Comparison of ENCODE assay signal across 8 mouse cellular contexts in genomic region chr6:33059735-33060576, GRCm38 (mm10). TPM values are rescaled to one million over a fixed set of nuclear protein-coding genes. Genes with fewer than 3 reads are reported as not detected.
DNase-seq lines count a peak whose midpoint lies in the region; ATAC-seq lines count a peak whose summit lies in the region.

Gene Chchd3 (minus strand): TSS chr6:33060260.

- peak within 1 kb of the TSS; percentile 92 to 95 for H3K4me3 ChIP-seq in heart, embryonic 14.5 days (ENCODE audit: control insufficient read depth in 1 of 2, insufficient read depth in 1 of 2, low read depth in 1 of 2, low read length in 2 of 2)
- H3K4me3 ChIP-seq in liver, embryonic 13.5 days (replicated peaks) = peak within 1 kb of the TSS; percentile 91
- peak within 1 kb of the TSS; percentile 86 for H3K4me3 ChIP-seq in stomach, embryonic 16.5 days (replicated peaks; ENCODE audit: low read length)

- peak within 1 kb of the TSS; percentile 62 for H3K4me2 ChIP-seq in heart, embryonic 14.5 days (ENCODE audit: low read length)
- peak within 1 kb of the TSS; percentile 80 for H3K4me2 ChIP-seq in liver, embryonic 13.5 days
- peak within 1 kb of the TSS; percentile 72 for H3K4me2 ChIP-seq in stomach, embryonic 16.5 days (ENCODE audit: low read depth, low read length)

- peak; percentile 99 for ATAC-seq in CD4-positive, CD25-positive, alpha-beta regulatory T cell, adult 4 months
- peak; percentile 100 for ATAC-seq in heart, embryonic 14.5 days (ENCODE audit: insufficient number of reproducible peaks, insufficient read depth, low FRiP score, low read depth)
- peak; percentile 96 for ATAC-seq in liver, embryonic 13.5 days (ENCODE audit: low read depth)
- ATAC-seq in stomach, embryonic 16.5 days (ENCODE audit: insufficient read depth, low FRiP score) = peak; percentile 100

- H3K4me1 ChIP-seq in heart, embryonic 14.5 days (ENCODE audit: control insufficient read depth in 2 of 2, insufficient read depth in 2 of 2, low read length in 2 of 2) = peaks cover 0 to 20% of the 10 kb centered on the region in 2 experiments; a peak in 2 of 4 replicates
- H3K4me1 ChIP-seq in liver, embryonic 13.5 days (replicated peaks) = peaks cover 39% of the 10 kb centered on the region
- H3K4me1 ChIP-seq in stomach, embryonic 16.5 days (ENCODE audit: control insufficient read depth, insufficient read depth, low read length) = peaks cover 6% of the 10 kb centered on the region

- peak within 1 kb of the TSS; percentile 92 for H3K9ac ChIP-seq in heart, embryonic 14.5 days (ENCODE audit: low read length)
- H3K9ac ChIP-seq in liver, embryonic 13.5 days = peak within 1 kb of the TSS; percentile 89
- peak within 1 kb of the TSS; percentile 78 for H3K9ac ChIP-seq in stomach, embryonic 16.5 days (ENCODE audit: low read length)

- peak within 1 kb of the TSS; percentile 81 to 87 for H3K27ac ChIP-seq in heart, embryonic 14.5 days (replicated peaks in 1 of 2; ENCODE audit: control insufficient read depth in 1 of 2, insufficient read depth in 1 of 2, low read depth in 2 of 2, low read length in 2 of 2)
- peak within 1 kb of the TSS; percentile 80 for H3K27ac ChIP-seq in liver, embryonic 13.5 days
- peak within 1 kb of the TSS; percentile 67 for H3K27ac ChIP-seq in stomach, embryonic 16.5 days (ENCODE audit: low read length)

- H3K9me3 ChIP-seq in heart, embryonic 14.5 days (ENCODE audit: control insufficient read depth, low read length) = no peaks in the 10 kb centered on the region
- H3K9me3 ChIP-seq in liver, embryonic 13.5 days (replicated peaks) = no peaks in the 10 kb centered on the region
- H3K9me3 ChIP-seq in stomach, embryonic 16.5 days (replicated peaks; ENCODE audit: control insufficient read depth, low read length) = no peaks in the 10 kb centered on the region

- WGBS in heart, embryonic 14.5 days = under 1% methylated on average over 50 of the region's 50 CpGs
- WGBS in liver, embryonic 13.5 days (ENCODE audit: insufficient replicate concordance) = under 1% methylated on average over 50 of the region's 50 CpGs
- under 1% methylated on average over 50 of the region's 50 CpGs for WGBS in stomach, embryonic 16.5 days

- H3K27me3 ChIP-seq in heart, embryonic 14.5 days (ENCODE audit: control insufficient read depth, insufficient read depth, low read length) = no peaks in the 10 kb centered on the region
- H3K27me3 ChIP-seq in liver, embryonic 13.5 days = 0 out of 2 replicates have a peak, but pooled peaks cover 3% of the 10 kb centered on the region
- no peaks in the 10 kb centered on the region for H3K27me3 ChIP-seq in stomach, embryonic 16.5 days (ENCODE audit: control insufficient read depth, insufficient read depth, low read length)

- DNase-seq in c-Kit-negative CD71-positive TER-119-positive erythroid progenitor cells, embryonic 14.5 days (ENCODE audit: low read depth, low spot score) = peak; percentile 98
- peak; percentile 98 for DNase-seq in fibroblast of lung, adult 2 months (ENCODE audit: low read depth)
- DNase-seq in kidney, postnatal 14 days = peak; percentile 98
- DNase-seq in liver, embryonic 13.5 days = peak; percentile 95
- DNase-seq in neural tube, embryonic 10.5 days (ENCODE audit: extremely low spot score, low spot score) = peak; percentile 94

- H3K36me3 ChIP-seq in heart, embryonic 14.5 days (ENCODE audit: control insufficient read depth, insufficient read depth, low read length) = peaks cover 11% of the 10 kb centered on the region
- peaks cover 4% of the 10 kb centered on the region for H3K36me3 ChIP-seq in liver, embryonic 13.5 days
- no peaks in the 10 kb centered on the region for H3K36me3 ChIP-seq in stomach, embryonic 16.5 days (ENCODE audit: control insufficient read depth, insufficient read depth, low read length)

RNA-seq across cellular contexts. Expression of gene Chchd3, which starts in this region (rescaled TPM):
- 100 to 1,000 TPM; 107 to 123 TPM for polyA plus RNA-seq in CD4-positive, CD25-positive, alpha-beta regulatory T cell, adult 4 months (2017; shearing (Covaris generic))
- polyA plus RNA-seq in heart, embryonic 14.5 days (2014; fragmentation: Nextera tagmentation; extraction: Ambion mirVana) = 208 and 215 TPM in 2 replicates
- 90.2 and 105 TPM in 2 replicates for polyA plus RNA-seq in liver, embryonic 13.5 days (2015; fragmentation: Nextera tagmentation; extraction: Ambion mirVana)
- polyA plus RNA-seq in stomach, embryonic 16.5 days (2015; fragmentation: Nextera tagmentation; extraction: Ambion mirVana) = 107 and 113 TPM in 2 replicates

Comparison
In these comparisons a context has a peak if more than half of its experiments do, and no peak if none do; other contexts are left out.
1. Peak in every context shown above with its lines: DNase-seq, ATAC-seq, H3K4me3 ChIP-seq and H3K27ac ChIP-seq.